Mouse (Mus musculus) forebrain, postnatal 0 days (tissue): ENCODE measurements around the gene Gm13285. TPM values are rescaled to one million over a fixed set of nuclear protein-coding genes. Genes with fewer than 3 reads are reported as not detected.

ENCODE experiments used
- ATAC-seq: fragments of 200-750 bp; cut with Nextera tagmentation; 2 replicates; pipeline ENCODE4 v1.8.0; 2017; ENCODE audit warnings: mild to moderate bottlenecking, moderate library complexity
- DNase-seq: peaks from one replicate; pipeline ENCODE4 v3.0.0-alpha.2; 2015
- H3K27ac ChIP-seq: fragments of 300-500 bp; sonication (generic); 2 replicates; pipeline ENCODE4 v1.5.1; 2014; ENCODE audit warnings: low read depth, mild to moderate bottlenecking, antibody characterized with exemption, low read length, moderate library complexity, mixed read lengths
- H3K27me3 ChIP-seq: fragments of 300-500 bp; sonication (generic); 2 replicates; pipeline ENCODE4 v1.6.1; 2014; ENCODE audit warnings: mild to moderate bottlenecking, low read length, mixed read lengths; ENCODE audit not compliant: insufficient read depth
- H3K36me3 ChIP-seq: fragments of 300-500 bp; sonication (generic); 2 replicates; pipeline ENCODE4 v1.6.1; 2014; ENCODE audit warnings: mild to moderate bottlenecking, moderate library complexity; ENCODE audit not compliant: insufficient read depth
- H3K4me1 ChIP-seq: fragments of 300-500 bp; sonication (generic); 2 replicates; pipeline ENCODE4 v1.6.1; 2014; ENCODE audit warnings: antibody characterized with exemption; ENCODE audit not compliant: insufficient read depth
- H3K4me2 ChIP-seq: fragments of 300-500 bp; sonication (generic); 2 replicates; pipeline ENCODE4 v1.6.1; 2014; ENCODE audit warnings: low read depth, mild to moderate bottlenecking, moderate library complexity
- H3K4me3 ChIP-seq: fragments of 300-500 bp; sonication (generic); 2 replicates; pipeline ENCODE4 v1.5.1; 2014; ENCODE audit warnings: low read depth, low read length, mixed read lengths
- H3K9ac ChIP-seq: fragments of 300-500 bp; sonication (generic); 2 replicates; pipeline ENCODE4 v1.6.1; 2014; ENCODE audit warnings: mild to moderate bottlenecking
- H3K9me3 ChIP-seq: fragments of 300-500 bp; sonication (generic); 2 replicates; pipeline ENCODE4 v1.6.1; 2016; ENCODE audit warnings: low read length
- CTCF ChIP-seq: sonication (generic); IDR thresholded peaks from 2 replicates; pipeline ENCODE4 v1.5.1; 2016; ENCODE audit warnings: antibody characterized with exemption, control low read depth, low read depth
- WGBS: fragments of 180-500 bp; shearing (Covaris S2); extraction: QIAGEN DNeasy Blood & Tissue Kit; methylation state at CpG from one replicate; pipeline ENCODE4 v1.1.7; 2014; 5-methylcytosine and 5-hydroxymethylcytosine counted together
- polyA plus RNA-seq: library from polyadenylated mRNA; unstranded; fragments of >200 nt; fragmentation: Nextera tagmentation; extraction: Ambion mirVana; gene quantifications from 2 replicates; pipeline ENCODE4 v1.2.1, GENCODE M21; 2015
- total RNA-seq: library from RNA; depleted of rRNA; stranded (reverse); fragments of >200 nt; gene quantifications from 2 replicates; pipeline ENCODE4 v1.2.3, GENCODE M21; 2014; rRNA removed

Gene Gm13285
- total and polyA plus RNA-seq, 2 experiments from 2014 or later = not detected

DNA sequence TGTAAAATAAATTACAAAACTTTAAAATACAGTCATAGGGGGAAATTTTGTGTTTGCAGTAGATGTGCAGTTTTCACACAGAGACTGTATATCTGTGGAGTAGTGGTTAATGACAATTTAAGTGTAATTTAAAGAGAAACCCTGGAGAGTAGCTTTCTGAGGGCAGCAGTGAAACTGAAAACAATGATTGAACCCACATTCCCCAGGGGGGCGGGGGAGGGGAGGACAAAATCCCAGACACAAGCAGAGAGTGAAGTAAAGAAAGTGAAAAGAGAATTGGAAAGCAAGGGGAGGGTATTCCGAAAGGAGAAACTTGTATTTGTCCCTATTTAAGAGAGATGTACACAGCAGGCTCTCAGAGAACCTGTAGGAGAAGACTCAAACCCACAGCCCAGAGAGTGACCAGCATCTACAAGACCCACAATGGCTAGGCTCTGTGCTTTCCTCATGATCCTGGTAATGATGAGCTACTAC, 42.0 kb downstream of the Gm13285 start, which contains the start of gene Ifna4:
Gene Ifna4, plus strand, starts transcription at position 424 of the 474 bp plus-strand sequence.
- H3K9me3 ChIP-seq = no peaks in the 10 kb centered on the region
- H3K9ac ChIP-seq = no peak within 1 kb of the TSS
- no peak within 1 kb of the TSS for H3K27ac ChIP-seq
- H3K36me3 ChIP-seq = no peaks in the 10 kb centered on the region
- WGBS = 37% methylated on average over 2 of the region's 2 CpGs
- DNase-seq = no peak
- ATAC-seq = no peak
- no peak within 1 kb of the TSS for H3K4me2 ChIP-seq
- no peaks in the 10 kb centered on the region for H3K4me1 ChIP-seq
- H3K27me3 ChIP-seq = no peaks in the 10 kb centered on the region
- no peak within 1 kb of the TSS for H3K4me3 ChIP-seq
- no peak for TF ChIP-seq CTCF

DNA sequence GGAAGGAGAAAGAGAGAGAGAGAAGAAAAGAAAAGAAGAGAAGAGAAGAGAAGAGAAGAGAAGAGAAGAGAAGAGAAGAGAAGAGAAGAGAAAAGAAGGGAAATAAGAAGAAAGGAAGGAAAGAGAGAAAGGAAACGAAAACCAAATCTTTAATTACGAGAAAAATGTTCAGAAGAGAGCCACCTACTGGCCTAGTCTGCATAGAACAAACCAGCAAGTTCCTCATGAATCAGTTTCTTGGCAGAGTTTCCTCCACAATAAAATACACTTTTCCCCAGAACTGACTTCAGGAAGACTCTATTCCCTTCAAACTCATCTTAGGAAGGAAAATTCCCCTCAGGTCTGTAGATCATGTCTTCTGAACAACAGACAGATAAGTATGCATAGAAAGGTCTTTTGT, 45.9 kb downstream of the Gm13285 start:
- 40% methylated on average over 2 of the region's 2 CpGs for WGBS
- H3K27ac ChIP-seq = no peak overlapping the region

DNA sequence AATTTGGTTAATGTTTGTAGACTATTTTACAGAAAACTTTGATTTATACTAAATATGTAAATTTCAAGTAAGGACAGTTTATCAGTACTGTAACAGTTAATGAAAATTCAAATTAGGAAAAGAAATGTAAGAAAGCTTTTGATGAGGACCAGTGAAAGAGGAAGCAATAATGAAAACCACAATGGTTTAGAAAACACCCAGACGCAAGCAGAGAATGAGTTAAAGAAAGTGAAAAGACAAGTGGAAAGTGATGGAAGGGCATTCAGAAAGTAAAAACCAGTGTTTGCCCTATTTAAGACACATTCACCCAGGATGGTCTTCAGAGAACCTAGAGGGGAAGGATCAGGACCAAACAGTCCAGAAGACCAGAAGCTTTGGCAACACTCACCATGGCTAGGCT, 50.2 kb downstream of the Gm13285 start, which contains the start of gene Ifna1:
Gene Ifna1, plus strand, starts transcription at position 390 of the 400 bp plus-strand sequence.
- DNase-seq = no peak
- WGBS = 37% methylated on average over 1 of the region's 1 CpGs

More for the DNA sequence above, 45.9 kb downstream of the Gm13285 start:
- no peak for ATAC-seq
- H3K9me3 ChIP-seq = no peaks in the 10 kb centered on the region
- no peak overlapping the region for H3K9ac ChIP-seq
- peak; percentile 36; the same call in 1 of the 2 replicates for TF ChIP-seq CTCF
- DNase-seq = no peak
- no peak overlapping the region for H3K4me2 ChIP-seq
- no peaks in the 10 kb centered on the region for H3K27me3 ChIP-seq
- H3K4me1 ChIP-seq = no peaks in the 10 kb centered on the region
- H3K4me3 ChIP-seq = no peak overlapping the region
- no peaks in the 10 kb centered on the region for H3K36me3 ChIP-seq

More for the DNA sequence above, 50.2 kb downstream of the Gm13285 start, which contains the start of gene Ifna1:
- no peak within 1 kb of the TSS for H3K4me3 ChIP-seq
- H3K27ac ChIP-seq = no peak within 1 kb of the TSS
- H3K27me3 ChIP-seq = no peaks in the 10 kb centered on the region
- H3K4me2 ChIP-seq = no peak within 1 kb of the TSS
- no peaks in the 10 kb centered on the region for H3K36me3 ChIP-seq
- no peak within 1 kb of the TSS for H3K9ac ChIP-seq
- ATAC-seq = no peak
- no peak for TF ChIP-seq CTCF
- H3K9me3 ChIP-seq = no peaks in the 10 kb centered on the region
- H3K4me1 ChIP-seq = no peaks in the 10 kb centered on the region

Other genes with a start within 250 kb of the Gm13285 start
Only the 30 nearest of the 31 such genes appear.
- gene Ifna14, start 227.9 kb upstream of the Gm13285 start, total RNA-seq = not detected in 2 replicates
- not detected in 2 replicates for gene Ifna14, start 227.9 kb upstream of the Gm13285 start, polyA plus RNA-seq
- gene Ifna9, start 207.3 kb upstream of the Gm13285 start, total RNA-seq = not detected in 2 replicates
- gene Ifna9, start 207.3 kb upstream of the Gm13285 start, polyA plus RNA-seq = not detected in 2 replicates
- gene Ifna12, start 196.3 kb upstream of the Gm13285 start, total RNA-seq = not detected in 2 replicates
- not detected in 2 replicates for gene Ifna12, start 196.3 kb upstream of the Gm13285 start, polyA plus RNA-seq
- gene C87499, start 165.3 kb upstream of the Gm13285 start, total RNA-seq = not detected in 2 replicates
- not detected in 2 replicates for gene C87499, start 165.3 kb upstream of the Gm13285 start, polyA plus RNA-seq
- gene Ifna13, start 155.2 kb upstream of the Gm13285 start, total RNA-seq = not detected in 2 replicates
- gene Ifna13, start 155.2 kb upstream of the Gm13285 start, polyA plus RNA-seq = not detected in 2 replicates
- not detected in 2 replicates for gene Ifna16, start 122.7 kb upstream of the Gm13285 start, total RNA-seq
- gene Ifna16, start 122.7 kb upstream of the Gm13285 start, polyA plus RNA-seq = not detected in 2 replicates
- not detected in 2 replicates for gene Ifna2, start 115.8 kb upstream of the Gm13285 start, total RNA-seq
- not detected in 2 replicates for gene Ifna2, start 115.8 kb upstream of the Gm13285 start, polyA plus RNA-seq
- gene Ifnab, start 108.3 kb upstream of the Gm13285 start, total RNA-seq = not detected in 2 replicates
- gene Ifnab, start 108.3 kb upstream of the Gm13285 start, polyA plus RNA-seq = not detected in 2 replicates
- 1.2 and 2.9 TPM in 2 replicates for gene Gm26566, start 77.9 kb upstream of the Gm13285 start, total RNA-seq
- 0.84 and 1.1 TPM in 2 replicates for gene Gm26566, start 77.9 kb upstream of the Gm13285 start, polyA plus RNA-seq
- 171 and 176 TPM in 2 replicates for gene Klhl9, start 77.2 kb upstream of the Gm13285 start, total RNA-seq
- 65.8 and 78.1 TPM in 2 replicates for gene Klhl9, start 77.2 kb upstream of the Gm13285 start, polyA plus RNA-seq
- gene Gm13271, start 44.8 kb upstream of the Gm13285 start, total RNA-seq = not detected in 2 replicates
- gene Gm13271, start 44.8 kb upstream of the Gm13285 start, polyA plus RNA-seq = not detected in 2 replicates
- not detected in 2 replicates for gene Gm13283, start 39.5 kb upstream of the Gm13285 start, total RNA-seq
- not detected in 2 replicates for gene Gm13283, start 39.5 kb upstream of the Gm13285 start, polyA plus RNA-seq
- gene Gm13290, start 25.8 kb upstream of the Gm13285 start, total RNA-seq = not detected in 2 replicates
- gene Gm13290, start 25.8 kb upstream of the Gm13285 start, polyA plus RNA-seq = not detected in 2 replicates
- gene Gm13289, start 22.7 kb upstream of the Gm13285 start, total RNA-seq = not detected in 2 replicates
- gene Gm13289, start 22.7 kb upstream of the Gm13285 start, polyA plus RNA-seq = not detected in 2 replicates
- gene Gm13272, start 19.8 kb upstream of the Gm13285 start, total RNA-seq = not detected in 2 replicates
- not detected in 2 replicates for gene Gm13272, start 19.8 kb upstream of the Gm13285 start, polyA plus RNA-seq
- 0.33 TPM in 1 of 2 replicates, not detected in the other for gene Ifnz, start 17.5 kb upstream of the Gm13285 start, total RNA-seq
- not detected in 2 replicates for gene Ifnz, start 17.5 kb upstream of the Gm13285 start, polyA plus RNA-seq
- not detected in 2 replicates for gene Gm13276, start 14.0 kb upstream of the Gm13285 start, total RNA-seq
- gene Gm13276, start 14.0 kb upstream of the Gm13285 start, polyA plus RNA-seq = not detected in 2 replicates
- not detected in 2 replicates for gene Gm13277, start 11.0 kb upstream of the Gm13285 start, total RNA-seq
- gene Gm13277, start 11.0 kb upstream of the Gm13285 start, polyA plus RNA-seq = not detected in 2 replicates
- gene Gm13278, start 8.1 kb upstream of the Gm13285 start, total RNA-seq = not detected in 2 replicates
- not detected in 2 replicates for gene Gm13278, start 8.1 kb upstream of the Gm13285 start, polyA plus RNA-seq
- gene Gm13275, start 5.2 kb upstream of the Gm13285 start, total RNA-seq = not detected in 2 replicates
- gene Gm13275, start 5.2 kb upstream of the Gm13285 start, polyA plus RNA-seq = not detected in 2 replicates
- gene Gm13279, start 2.3 kb upstream of the Gm13285 start, total RNA-seq = not detected in 2 replicates
- gene Gm13279, start 2.3 kb upstream of the Gm13285 start, polyA plus RNA-seq = not detected in 2 replicates
- not detected in 2 replicates for gene Gm13287, start 3.6 kb downstream of the Gm13285 start, total RNA-seq
- not detected in 2 replicates for gene Gm13287, start 3.6 kb downstream of the Gm13285 start, polyA plus RNA-seq
- gene Gm13288, start 5.9 kb downstream of the Gm13285 start, total RNA-seq = not detected in 2 replicates
- not detected in 2 replicates for gene Gm13288, start 5.9 kb downstream of the Gm13285 start, polyA plus RNA-seq
- gene Ifna7, start 16.6 kb downstream of the Gm13285 start, total RNA-seq = not detected in 2 replicates
- not detected in 2 replicates for gene Ifna7, start 16.6 kb downstream of the Gm13285 start, polyA plus RNA-seq
- not detected in 2 replicates for gene Ifna11, start 20.3 kb downstream of the Gm13285 start, total RNA-seq
- gene Ifna11, start 20.3 kb downstream of the Gm13285 start, polyA plus RNA-seq = not detected in 2 replicates
- gene Ifna6, start 27.8 kb downstream of the Gm13285 start, total RNA-seq = not detected in 2 replicates
- gene Ifna6, start 27.8 kb downstream of the Gm13285 start, polyA plus RNA-seq = not detected in 2 replicates
- not detected in 2 replicates for gene Ifna5, start 35.9 kb downstream of the Gm13285 start, total RNA-seq
- gene Ifna5, start 35.9 kb downstream of the Gm13285 start, polyA plus RNA-seq = not detected in 2 replicates
- not detected in 2 replicates for gene Ifna4, start 42.2 kb downstream of the Gm13285 start, total RNA-seq
- not detected in 2 replicates for gene Ifna4, start 42.2 kb downstream of the Gm13285 start, polyA plus RNA-seq
- gene Ifna1, start 50.4 kb downstream of the Gm13285 start, total RNA-seq = not detected in 2 replicates
- not detected in 2 replicates for gene Ifna1, start 50.4 kb downstream of the Gm13285 start, polyA plus RNA-seq
- gene Ifne, start 80.5 kb downstream of the Gm13285 start, total RNA-seq = not detected in 2 replicates
- gene Ifne, start 80.5 kb downstream of the Gm13285 start, polyA plus RNA-seq = not detected in 2 replicates